Mouse (Mus musculus): Measurements from ENCODE around the gene Gins1. TPM values are rescaled to one million over a fixed set of nuclear protein-coding genes. Genes with fewer than 3 reads are reported as not detected.

The Gins1 gene
- 1.3 TPM for polyA plus RNA-seq (2017; shearing (Covaris generic))

GRCm38 (mm10) chr2:150904936-150905450 is at the start of gene Gins1:
Gene Gins1, plus strand, starts transcription at chr2:150905400.

GRCm38 (mm10) chr2:150904272-150904935 is 796 bp upstream of the Gins1 start, which contains the start of gene Abhd12:
Gene Abhd12, minus strand, starts transcription at chr2:150904741.

Other genes starting within 250 kb of the Gins1 start
- gene Acss1, start 236.9 kb upstream of the Gins1 start, polyA plus RNA-seq (2017; shearing (Covaris generic)) = 56.7 TPM
- not detected for gene Vsx1, start 216.0 kb upstream of the Gins1 start, polyA plus RNA-seq (2017; shearing (Covaris generic))
- gene Entpd6, start 156.4 kb upstream of the Gins1 start, polyA plus RNA-seq (2017; shearing (Covaris generic)) = 69.7 TPM
- 54.3 TPM for gene Pygb, start 118.7 kb upstream of the Gins1 start, polyA plus RNA-seq (2017; shearing (Covaris generic))
- 47.4 TPM for gene Abhd12, start 659 bp upstream of the Gins1 start, polyA plus RNA-seq (2017; shearing (Covaris generic))
- not detected for gene Ninl, start 134.0 kb downstream of the Gins1 start, polyA plus RNA-seq (2017; shearing (Covaris generic))
- gene Nanp, start 134.0 kb downstream of the Gins1 start, polyA plus RNA-seq (2017; shearing (Covaris generic)) = 18.1 TPM
- not detected for gene Gm14151, start 186.9 kb downstream of the Gins1 start, polyA plus RNA-seq (2017; shearing (Covaris generic))
- gene Gm14147, start 192.8 kb downstream of the Gins1 start, polyA plus RNA-seq (2017; shearing (Covaris generic)) = 0.17 TPM